Mouse (Mus musculus) thymus, postnatal 14 days (tissue): Measurements from ENCODE around the gene Hyls1.
"Not testable (repeated sequence)": the region's sequence is repeated elsewhere in the genome, so short reads cannot be mapped to it uniquely, and the experiment has no call there.

Experiments used
- DNase-seq: peaks from one replicate; pipeline ENCODE4 v3.0.0; 2021

Gene Hyls1

GRCm38 (mm10) chr9:35569571-35570534 is at the start of gene Hyls1, which contains the start of gene Pate2:
Gene Hyls1, minus strand, starts transcription at chr9:35570398.
Gene Pate2, plus strand, starts transcription at chr9:35570284.
- peak; percentile 95 for DNase-seq

- not testable (repeated sequence) for DNase-seq
Observed at GRCm38 (mm10) chr9:35616784-35617183, 46.6 kb upstream of the Hyls1 start.

- no peak for DNase-seq
Observed at GRCm38 (mm10) chr9:35614005-35614404, 43.8 kb upstream of the Hyls1 start.

- DNase-seq = no peak
Observed at GRCm38 (mm10) chr9:35611841-35612240, 41.6 kb upstream of the Hyls1 start, which contains the start of gene Pate4. Gene Pate4, minus strand, starts transcription at chr9:35611941.

- DNase-seq = no peak
Observed at GRCm38 (mm10) chr9:35607647-35608405, 37.6 kb upstream of the Hyls1 start.

- DNase-seq = no peak
Observed at GRCm38 (mm10) chr9:35592903-35593302, 22.7 kb upstream of the Hyls1 start.

GRCm38 (mm10) chr9:35587674-35588073 is 17.5 kb upstream of the Hyls1 start:
- DNase-seq = no peak

- no peak for DNase-seq
Observed at GRCm38 (mm10) chr9:35574416-35574815, 4.2 kb upstream of the Hyls1 start.

GRCm38 (mm10) chr9:35570663-35571062 is 465 bp upstream of the Hyls1 start:
- DNase-seq = no peak

- no peak for DNase-seq
Observed at GRCm38 (mm10) chr9:35567995-35568394, 2.2 kb downstream of the Hyls1 start.

GRCm38 (mm10) chr9:35564536-35565240 is 5.5 kb downstream of the Hyls1 start:
- no peak for DNase-seq

- DNase-seq = no peak
Observed at GRCm38 (mm10) chr9:35561583-35561982, 8.6 kb downstream of the Hyls1 start.

- no peak for DNase-seq
Observed at GRCm38 (mm10) chr9:35561076-35561475, 9.1 kb downstream of the Hyls1 start.

GRCm38 (mm10) chr9:35559009-35559890 is 10.9 kb downstream of the Hyls1 start:
- DNase-seq = peak; percentile 88

GRCm38 (mm10) chr9:35558257-35559008 is 11.8 kb downstream of the Hyls1 start, which contains the start of the genes Ddx25 and Pus3:
Gene Ddx25, minus strand, starts transcription at chr9:35558528.
Gene Pus3, plus strand, starts transcription at chr9:35558595.
- DNase-seq = peak; percentile 57

- no peak for DNase-seq
Observed at GRCm38 (mm10) chr9:35556494-35557102, 13.6 kb downstream of the Hyls1 start.

GRCm38 (mm10) chr9:35548455-35548854 is 21.7 kb downstream of the Hyls1 start:
- no peak for DNase-seq

- DNase-seq = no peak
Observed at GRCm38 (mm10) chr9:35546745-35547144, 23.5 kb downstream of the Hyls1 start.

- no peak for DNase-seq
Observed at GRCm38 (mm10) chr9:35545704-35546103, 24.5 kb downstream of the Hyls1 start.

GRCm38 (mm10) chr9:35544666-35545065 is 25.5 kb downstream of the Hyls1 start:
- DNase-seq = no peak
